Mouse (Mus musculus) kidney, adult 2 months (tissue): ENCODE measurements at regions not wholly inside any gene's neighbourhood (a gene's known extent, or its start where the extent isn't known, plus 50 kb on each side); places are given as distances from the start of the nearest gene placed in this dataset.

Experiments used
- CTCF ChIP-seq: fragments of 200-500 bp; conservative IDR thresholded peaks from 2 replicates; pipeline ENCODE4 v1.5.1; 2011; ENCODE audit warnings: low read depth, mild to moderate bottlenecking, control low read depth, low read length, moderate library complexity, mixed read lengths; ENCODE audit not compliant: insufficient read depth, insufficient read length
- POLR2A ChIP-seq: fragments of 200-500 bp; IDR thresholded peaks from one replicate; pipeline ENCODE4 v1.6.1; 2011; ENCODE audit warnings: low read depth, low read length, control low read depth

DNA sequence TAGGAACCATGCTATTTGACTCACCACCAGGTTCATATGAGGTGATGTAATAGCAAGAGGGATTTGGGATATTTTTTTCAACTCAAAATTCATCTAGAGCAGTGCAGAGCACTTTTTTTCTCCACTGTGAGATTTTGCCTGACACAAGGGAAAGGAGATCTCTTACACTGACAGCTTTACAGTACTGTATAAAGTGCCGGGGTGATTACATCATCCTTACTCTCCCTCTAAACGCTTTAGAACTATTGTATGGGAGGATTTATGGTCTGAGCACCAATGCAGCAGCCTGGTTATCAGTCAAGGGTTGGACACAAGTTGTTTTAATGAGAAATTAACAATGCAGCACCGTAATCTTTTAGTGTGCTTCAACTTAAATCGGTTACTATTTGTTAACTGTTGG is 196.5 kb downstream of the Bmp2 start:
- no peak for TF ChIP-seq POLR2A
- TF ChIP-seq CTCF, result no peak
